Mouse (Mus musculus) small intestine, adult 2 months (tissue): ENCODE data around the gene Lsm12.

Experiments
- CTCF ChIP-seq: fragments of 200-500 bp; IDR thresholded peaks from 2 replicates; pipeline ENCODE4 v1.5.1; 2012; ENCODE audit warnings: low read depth, mild to moderate bottlenecking, control low read depth, inconsistent platforms, low read length, moderate library complexity, mixed read lengths; ENCODE audit not compliant: insufficient replicate concordance, insufficient read length; ENCODE audit errors: extremely low read depth
- POLR2A ChIP-seq: fragments of 200-500 bp; IDR thresholded peaks from 2 replicates; pipeline ENCODE4 v1.6.1; 2012; ENCODE audit warnings: low read depth, mild to moderate bottlenecking, control low read depth, inconsistent platforms, low read length, moderate library complexity

DNA sequence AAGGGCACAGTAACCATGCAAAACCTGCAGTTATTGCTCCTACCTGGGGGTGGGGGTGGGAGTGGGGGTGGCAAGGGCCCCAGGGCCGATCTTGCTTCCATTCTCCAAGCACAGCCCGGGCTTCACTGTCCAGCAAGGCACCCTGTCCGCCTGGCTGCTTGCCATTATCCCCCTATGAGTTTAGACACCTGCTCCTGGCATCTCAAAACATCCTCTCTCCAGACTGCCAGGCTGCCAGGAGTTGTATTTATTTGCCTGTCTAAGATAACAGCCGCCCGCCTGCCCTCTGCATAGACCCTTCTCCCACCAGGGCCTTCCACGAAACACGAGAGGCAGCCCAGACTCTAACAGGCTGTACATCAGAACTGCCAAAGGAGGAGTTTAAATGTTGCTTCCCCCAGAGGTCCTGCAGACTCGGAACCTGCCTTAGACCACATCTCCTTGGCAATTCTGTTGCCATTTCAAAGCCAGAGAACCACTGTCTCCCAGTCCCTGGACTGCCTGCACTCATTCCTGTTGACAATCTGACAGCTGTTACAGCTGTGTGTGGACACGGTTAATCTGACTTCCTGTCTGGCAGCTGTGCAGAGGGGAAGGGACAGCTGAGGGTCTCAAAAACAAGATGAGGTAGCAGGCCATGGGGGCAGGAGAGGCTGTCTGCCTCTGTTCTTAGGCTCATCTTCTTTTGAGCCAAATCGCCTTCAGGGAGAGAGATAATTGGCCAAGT lies 29.5 kb upstream of the Lsm12 start:
- TF ChIP-seq CTCF = no peak
- no peak for TF ChIP-seq POLR2A
